Mouse (Mus musculus) gastrocnemius, postnatal 25 days (tissue): ENCODE measurements around the gene Nhsl2. TPM values are rescaled to one million over a fixed set of nuclear protein-coding genes. Genes with fewer than 3 reads are reported as not detected.

Source experiments
- DNase-seq: peaks from one replicate; pipeline ENCODE4 v3.0.0; 2022
- total RNA-seq, 2 experiments: library from RNA; stranded (reverse); gene quantifications; 1 replicate in 1 of 2; 2 replicates in 1 of 2; pipeline ENCODE4 v1.2.3; 2021

Nhsl2 gene
- total RNA-seq, 2 experiments from 2014 or later: 2.0 to 3.6 TPM

- DNase-seq: peak; percentile 25
Observed at GRCm38 (mm10) chrX:101983638-101984037, 134.5 kb downstream of the Nhsl2 start.

- DNase-seq: no peak
Observed at GRCm38 (mm10) chrX:101986657-101987367, 137.6 kb downstream of the Nhsl2 start.

GRCm38 (mm10) chrX:101993841-101994571 is 144.8 kb downstream of the Nhsl2 start:
- peak; percentile 33 for DNase-seq

GRCm38 (mm10) chrX:101996726-101997125 is 147.5 kb downstream of the Nhsl2 start:
- no peak for DNase-seq

- no peak for DNase-seq
Observed at GRCm38 (mm10) chrX:102003632-102004315, 154.6 kb downstream of the Nhsl2 start.

- DNase-seq: no peak
Observed at GRCm38 (mm10) chrX:102004370-102004769, 155.2 kb downstream of the Nhsl2 start.

GRCm38 (mm10) chrX:102005141-102005641 is 156.0 kb downstream of the Nhsl2 start:
- DNase-seq: no peak

- no peak for DNase-seq
Observed at GRCm38 (mm10) chrX:102007935-102008334, 158.8 kb downstream of the Nhsl2 start.

- no peak for DNase-seq
Observed at GRCm38 (mm10) chrX:102017213-102017923, 168.2 kb downstream of the Nhsl2 start.

- no peak for DNase-seq
Observed at GRCm38 (mm10) chrX:102018890-102019289, 169.7 kb downstream of the Nhsl2 start.

- DNase-seq: no peak
Observed at GRCm38 (mm10) chrX:102019471-102020240, 170.5 kb downstream of the Nhsl2 start.

GRCm38 (mm10) chrX:102024976-102025375 is 175.8 kb downstream of the Nhsl2 start:
- DNase-seq: no peak

- DNase-seq: peak; percentile 26
Observed at GRCm38 (mm10) chrX:102031851-102032250, 182.7 kb downstream of the Nhsl2 start.

- DNase-seq: no peak
Observed at GRCm38 (mm10) chrX:102032431-102032830, 183.2 kb downstream of the Nhsl2 start.

GRCm38 (mm10) chrX:102033566-102033965 is 184.4 kb downstream of the Nhsl2 start:
- DNase-seq: no peak

- no peak for DNase-seq
Observed at GRCm38 (mm10) chrX:102035671-102036070, 186.5 kb downstream of the Nhsl2 start.

GRCm38 (mm10) chrX:102036866-102037361 is 187.7 kb downstream of the Nhsl2 start:
- DNase-seq: peak; percentile 11

GRCm38 (mm10) chrX:102037506-102037905 is 188.3 kb downstream of the Nhsl2 start:
- peak; percentile 14 for DNase-seq

GRCm38 (mm10) chrX:102041562-102041961 is 192.4 kb downstream of the Nhsl2 start:
- DNase-seq: no peak

- DNase-seq: no peak
Observed at GRCm38 (mm10) chrX:102042386-102042785, 193.2 kb downstream of the Nhsl2 start.

GRCm38 (mm10) chrX:102050552-102050951 is 201.4 kb downstream of the Nhsl2 start:
- DNase-seq: no peak
